Mouse (Mus musculus) spleen, postnatal 14 days (tissue): Measurements from ENCODE around the gene Myo3b.

Experiments used
- DNase-seq, 2 experiments: peaks; one replicate each; pipeline ENCODE4 v3.0.0; 2021 to 2022; ENCODE audit warnings: low spot score in 2 of 2

Gene Myo3b

DNA sequence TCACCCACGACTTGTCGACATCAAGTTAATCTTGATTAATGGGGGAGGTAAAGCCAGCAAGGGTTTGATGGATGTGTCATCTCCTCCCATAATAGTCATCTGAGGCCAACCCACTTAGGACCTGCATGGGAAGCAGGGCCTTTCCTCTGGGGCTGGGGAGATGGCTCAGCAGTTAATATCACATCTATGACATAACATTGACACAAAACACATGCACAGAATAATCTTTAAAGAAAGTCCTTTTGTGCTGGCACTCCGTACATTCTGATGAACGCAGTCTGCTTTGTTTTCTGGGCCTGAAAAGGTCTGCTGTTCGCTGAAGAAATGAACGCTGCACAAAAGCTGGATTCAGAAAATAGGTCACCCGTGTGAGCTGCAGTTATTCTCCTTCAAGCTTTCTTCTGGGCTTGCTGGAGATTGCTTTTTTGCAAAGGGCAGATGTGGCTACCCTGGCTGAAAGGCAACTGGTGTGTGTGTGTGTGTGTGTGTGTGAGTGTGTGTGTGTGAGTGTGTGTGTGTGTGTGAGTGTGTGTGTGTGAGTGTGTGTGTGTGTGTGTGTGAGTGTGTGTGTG lies 26.9 kb downstream of the Myo3b start:
- DNase-seq, result no peak

DNA sequence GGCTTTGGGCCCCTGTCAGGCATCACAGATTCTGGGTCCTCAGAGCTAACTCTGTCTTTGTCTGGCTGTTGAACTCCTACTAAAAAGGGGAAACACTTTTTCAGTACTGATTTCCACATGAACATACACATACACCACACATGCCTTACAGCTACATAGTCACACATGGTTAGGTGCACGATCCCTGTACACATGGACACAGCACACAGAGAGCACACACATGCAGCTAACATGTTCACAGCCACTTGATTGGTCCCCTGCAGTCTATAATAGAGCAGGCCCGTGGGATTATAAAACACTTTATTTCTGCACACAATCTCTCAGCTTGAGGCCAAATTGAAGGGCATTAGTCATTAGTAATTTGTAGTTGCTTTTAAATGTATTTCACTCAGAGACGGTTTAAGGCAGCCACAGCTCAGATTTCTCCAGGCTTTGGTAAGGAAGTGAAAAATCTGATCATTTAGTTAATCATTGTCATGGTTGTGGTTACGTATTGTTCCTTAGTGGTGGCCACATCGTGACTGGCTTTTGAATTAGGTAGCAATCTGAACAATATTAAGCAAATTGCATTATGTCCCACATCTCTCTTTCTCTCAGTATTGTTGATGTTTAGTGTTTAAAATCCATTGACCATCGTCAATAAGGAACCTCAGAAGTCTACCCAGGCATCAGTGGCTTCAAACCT lies 27.6 kb downstream of the Myo3b start:
- no peak for DNase-seq

DNA sequence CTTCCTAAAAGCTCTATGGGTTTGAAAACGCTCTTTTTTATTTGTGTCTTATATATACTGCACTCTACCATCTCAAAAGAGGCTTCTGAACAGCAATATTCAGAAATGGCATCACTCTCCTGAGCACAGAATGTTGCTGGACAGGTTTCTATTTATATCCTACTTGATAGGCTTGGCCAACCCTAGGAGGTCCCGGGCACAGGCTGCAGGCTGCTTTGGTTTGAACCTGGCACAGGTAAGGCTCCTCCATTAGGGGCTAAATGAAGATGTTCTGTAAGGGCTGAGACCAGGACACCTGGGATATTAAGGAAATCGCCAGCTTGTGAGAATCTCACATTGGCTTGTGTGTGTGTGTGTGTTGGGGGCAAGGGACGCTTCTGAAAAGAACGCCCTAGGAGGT lies 30.9 kb downstream of the Myo3b start:
- DNase-seq, result no peak

DNA sequence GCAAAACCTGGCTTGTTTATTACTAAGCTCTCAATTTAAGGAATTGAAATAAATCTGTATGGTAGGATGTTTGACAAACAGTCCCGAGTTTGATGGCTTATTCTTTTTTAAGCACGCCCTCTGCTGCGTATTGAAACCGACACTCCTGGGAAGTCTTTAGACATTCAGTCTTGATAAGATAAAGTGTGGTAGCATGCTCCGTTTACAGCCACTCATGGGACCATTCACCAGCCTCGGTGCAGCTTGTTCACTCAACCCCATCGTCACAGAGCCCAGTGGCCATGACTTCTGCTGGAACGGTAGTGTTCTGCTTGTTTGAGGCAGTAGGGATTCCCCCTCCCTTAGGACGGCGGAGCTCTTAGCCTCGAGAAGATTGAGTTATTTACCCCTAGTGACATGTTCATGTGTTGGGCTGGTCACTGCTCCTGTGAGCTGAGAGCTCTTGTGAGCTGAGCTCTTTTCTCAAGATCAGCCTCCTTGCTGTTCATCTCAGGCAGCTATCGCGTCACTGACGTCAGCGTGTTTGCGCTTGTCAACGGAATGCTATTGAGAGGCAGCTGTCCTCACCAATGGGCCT lies 44.6 kb downstream of the Myo3b start:
- no peak for DNase-seq

DNA sequence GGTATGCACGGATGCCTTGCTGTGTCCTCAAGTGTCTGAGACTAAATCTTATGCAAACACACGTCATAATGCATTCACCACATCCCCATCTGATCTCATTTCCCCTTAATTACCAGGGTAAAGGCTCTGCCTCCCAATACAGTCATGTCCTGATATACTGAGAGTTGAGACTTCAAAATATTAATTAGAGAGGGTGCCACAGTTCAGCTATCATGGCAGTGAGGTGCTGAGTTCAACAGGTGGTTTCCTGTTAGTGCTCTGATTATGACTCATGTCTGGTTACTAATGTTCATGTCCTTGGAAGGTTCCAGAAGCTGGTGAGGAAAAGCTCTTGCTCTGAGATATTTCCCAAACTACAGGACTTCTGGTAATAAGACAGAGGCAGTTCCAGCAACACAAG lies 52.3 kb downstream of the Myo3b start:
- no peak for DNase-seq

DNA sequence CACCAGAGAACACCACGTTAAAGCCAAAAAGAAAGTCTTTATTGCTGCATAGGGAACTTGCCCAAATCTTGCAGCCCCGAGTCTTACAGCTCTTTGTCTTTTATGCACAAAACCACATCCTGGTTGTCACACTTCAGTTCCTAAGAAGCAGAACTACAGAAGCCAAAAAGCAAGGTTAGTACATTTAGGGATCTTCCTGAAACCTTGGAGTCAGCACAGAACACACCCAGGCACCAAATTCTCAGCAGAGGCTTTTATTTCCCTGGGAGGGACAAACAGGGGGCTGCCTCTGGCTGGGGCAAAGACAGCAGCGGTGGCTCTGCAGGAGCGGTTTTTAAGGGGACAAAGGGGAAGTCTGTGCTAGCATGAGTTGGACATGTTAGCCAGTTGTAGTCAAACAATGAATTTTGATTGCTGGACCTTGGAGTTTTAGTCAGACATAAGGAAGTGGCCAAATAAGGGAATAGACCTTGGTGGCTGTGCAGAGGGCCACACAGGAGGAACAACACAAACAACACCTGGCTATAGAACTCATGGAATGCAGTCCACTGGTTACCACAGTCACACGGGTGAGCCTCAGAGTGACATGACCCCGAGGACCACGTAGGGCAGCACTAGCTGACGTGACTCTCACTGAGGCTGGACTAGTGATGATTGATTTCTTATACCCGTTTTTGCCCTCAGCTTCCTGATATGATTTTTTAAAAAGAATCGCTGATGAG lies 53.0 kb downstream of the Myo3b start:
- DNase-seq, result peak in 1 of 2 experiments; percentile 6

DNA sequence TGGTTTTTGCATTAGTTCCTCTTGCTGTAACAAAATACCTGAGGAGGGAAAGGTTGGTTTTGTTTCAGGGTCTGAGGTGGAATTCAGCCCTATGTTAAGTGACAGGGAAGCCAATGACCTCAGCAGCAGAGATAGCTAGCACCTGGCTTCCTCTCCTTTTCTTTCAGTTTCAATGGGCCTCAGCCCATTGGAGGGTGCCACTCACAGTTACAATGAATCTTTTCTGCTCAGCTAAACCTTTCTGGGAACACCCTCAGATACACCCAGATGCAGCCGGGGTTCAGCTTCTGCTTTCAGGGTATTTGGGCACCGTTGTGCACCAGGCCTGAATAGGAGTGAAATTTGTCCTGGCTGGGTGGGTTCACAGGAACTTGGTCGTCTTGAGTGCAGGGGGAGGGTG lies 53.7 kb downstream of the Myo3b start:
- DNase-seq, result peak; percentile 13 to 35

DNA sequence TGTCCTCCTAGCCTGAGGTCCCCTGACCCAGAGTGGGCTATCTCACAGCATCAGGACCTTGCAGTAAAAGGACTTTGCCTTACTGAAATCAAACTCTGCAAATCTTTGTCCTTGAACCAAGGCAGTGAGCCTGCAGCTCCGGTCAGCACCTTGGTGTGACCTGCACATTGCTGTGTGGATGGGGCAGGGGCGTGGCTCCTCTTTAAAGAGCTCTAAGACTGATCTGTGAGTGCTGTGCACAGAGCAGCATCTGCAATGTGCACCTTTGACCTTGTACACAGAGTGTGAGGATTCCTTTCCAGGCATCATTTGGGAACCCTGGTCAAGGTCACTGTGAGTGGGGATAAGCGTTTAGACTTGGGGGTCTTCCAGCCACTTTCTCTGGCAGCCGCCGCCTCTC lies 55.5 kb downstream of the Myo3b start:
- no peak for DNase-seq

DNA sequence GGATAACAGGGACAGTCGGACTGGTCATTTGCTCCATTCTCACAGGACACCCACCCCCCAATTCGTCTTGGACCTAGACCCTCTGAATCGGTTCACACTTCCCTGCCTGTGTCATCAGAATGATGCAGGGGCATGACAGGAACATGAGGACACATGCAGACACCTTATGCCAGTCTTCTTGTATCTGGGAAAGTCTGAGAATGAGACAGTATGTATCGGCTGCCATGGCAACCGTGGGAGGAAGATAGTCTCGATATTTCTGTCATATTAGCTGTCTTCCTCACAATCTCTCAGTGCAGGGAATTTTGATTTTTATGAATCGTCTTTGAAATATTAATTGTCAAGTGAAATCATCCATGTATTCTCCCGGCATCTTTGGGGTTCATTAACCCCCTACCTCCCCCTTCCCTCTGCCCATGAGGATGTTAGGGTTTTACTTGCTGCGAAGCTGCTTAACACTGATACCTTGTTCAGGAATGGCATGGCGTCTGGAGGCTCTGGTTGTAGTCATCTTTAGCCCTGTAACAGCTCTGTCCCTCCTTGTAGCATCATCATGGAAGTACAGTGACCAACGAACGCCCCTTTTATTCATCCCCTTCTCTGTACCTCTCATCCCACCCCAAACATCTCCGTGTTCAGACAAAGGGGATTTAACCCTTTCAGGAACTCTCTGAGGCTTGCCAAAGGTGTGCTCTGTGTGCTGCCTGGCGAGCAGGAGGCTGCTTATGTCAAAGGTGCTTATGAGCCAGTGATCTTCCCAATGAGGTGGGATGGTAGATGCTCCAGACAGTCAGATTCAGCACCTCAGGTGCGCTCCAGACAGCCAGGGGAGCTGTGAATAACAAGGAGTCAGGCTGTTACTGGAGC lies 58.5 kb downstream of the Myo3b start:
- DNase-seq, result no peak

DNA sequence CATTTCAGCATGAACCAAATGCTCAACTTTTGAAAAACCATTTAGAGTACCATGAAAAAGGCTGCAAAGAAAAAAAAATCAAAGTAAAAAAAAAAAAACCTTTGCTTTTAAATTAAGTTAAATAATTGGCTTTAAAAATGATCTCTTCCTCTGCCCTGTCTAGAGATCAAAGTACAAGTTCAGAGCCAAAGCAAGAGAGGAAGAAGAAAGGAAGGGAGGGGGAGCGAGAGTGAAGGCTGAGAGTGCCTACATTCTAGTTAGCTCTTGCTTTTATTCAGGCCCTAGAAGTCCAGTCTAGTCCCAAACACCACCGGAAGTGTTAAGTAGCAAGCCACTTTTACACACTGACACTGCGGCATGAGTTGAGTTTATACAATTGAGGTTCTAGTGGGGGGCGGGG lies 60.5 kb downstream of the Myo3b start:
- no peak for DNase-seq

DNA sequence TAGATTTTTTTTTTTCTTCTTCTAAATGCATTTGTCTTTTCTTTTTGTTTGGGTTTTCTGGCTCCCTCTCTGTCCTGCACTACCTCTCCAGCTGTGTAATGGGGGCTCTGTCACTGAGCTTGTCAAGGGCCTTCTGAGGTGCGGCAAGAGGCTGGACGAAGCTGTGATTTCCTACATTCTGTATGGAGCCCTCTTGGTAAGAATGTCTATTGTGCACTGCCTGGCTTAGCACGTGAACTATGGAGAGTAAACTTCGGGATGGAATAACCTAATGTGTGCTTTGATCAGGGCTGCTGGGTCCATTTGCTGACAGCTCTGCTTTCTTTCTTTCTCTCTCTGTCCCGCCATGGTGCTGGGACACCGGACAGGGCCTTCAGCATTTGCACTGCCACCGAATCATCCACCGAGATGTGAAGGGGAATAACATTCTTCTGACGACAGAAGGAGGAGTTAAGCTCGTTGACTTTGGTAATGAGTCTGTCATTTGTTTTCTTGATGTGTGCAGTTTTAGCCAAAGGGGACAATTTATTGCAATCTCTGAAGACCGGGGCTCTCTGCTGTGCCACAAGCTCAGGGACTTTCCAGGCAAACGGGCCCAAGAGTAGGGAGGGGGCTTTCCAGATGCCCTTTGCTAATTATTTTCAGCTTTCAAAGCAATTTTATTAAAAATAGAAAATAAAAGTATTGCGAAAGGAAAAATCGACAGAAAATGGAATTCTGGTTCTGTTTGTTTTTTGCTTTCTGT lies 66.5 kb downstream of the Myo3b start:
- DNase-seq, result no peak

DNA sequence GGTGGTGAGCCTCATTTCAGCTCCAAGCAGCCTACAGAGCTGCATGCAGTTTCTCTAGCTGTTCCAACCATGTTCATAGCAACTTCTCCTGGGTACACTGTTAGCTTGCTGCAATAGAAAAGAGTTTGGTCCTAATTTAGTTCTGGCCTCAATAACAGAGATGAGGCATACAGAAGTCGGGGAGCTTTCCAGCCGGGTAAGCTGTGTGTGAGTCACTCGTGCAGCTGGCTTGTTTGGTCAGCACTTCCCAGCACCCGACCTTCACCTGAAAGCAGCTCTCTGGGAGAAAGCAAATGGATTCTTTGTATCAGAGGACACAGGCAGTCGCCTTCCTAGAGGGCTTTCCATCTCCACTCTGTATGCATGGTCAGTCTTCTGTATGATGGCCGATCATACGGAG lies 70.1 kb downstream of the Myo3b start:
- DNase-seq, result no peak

DNA sequence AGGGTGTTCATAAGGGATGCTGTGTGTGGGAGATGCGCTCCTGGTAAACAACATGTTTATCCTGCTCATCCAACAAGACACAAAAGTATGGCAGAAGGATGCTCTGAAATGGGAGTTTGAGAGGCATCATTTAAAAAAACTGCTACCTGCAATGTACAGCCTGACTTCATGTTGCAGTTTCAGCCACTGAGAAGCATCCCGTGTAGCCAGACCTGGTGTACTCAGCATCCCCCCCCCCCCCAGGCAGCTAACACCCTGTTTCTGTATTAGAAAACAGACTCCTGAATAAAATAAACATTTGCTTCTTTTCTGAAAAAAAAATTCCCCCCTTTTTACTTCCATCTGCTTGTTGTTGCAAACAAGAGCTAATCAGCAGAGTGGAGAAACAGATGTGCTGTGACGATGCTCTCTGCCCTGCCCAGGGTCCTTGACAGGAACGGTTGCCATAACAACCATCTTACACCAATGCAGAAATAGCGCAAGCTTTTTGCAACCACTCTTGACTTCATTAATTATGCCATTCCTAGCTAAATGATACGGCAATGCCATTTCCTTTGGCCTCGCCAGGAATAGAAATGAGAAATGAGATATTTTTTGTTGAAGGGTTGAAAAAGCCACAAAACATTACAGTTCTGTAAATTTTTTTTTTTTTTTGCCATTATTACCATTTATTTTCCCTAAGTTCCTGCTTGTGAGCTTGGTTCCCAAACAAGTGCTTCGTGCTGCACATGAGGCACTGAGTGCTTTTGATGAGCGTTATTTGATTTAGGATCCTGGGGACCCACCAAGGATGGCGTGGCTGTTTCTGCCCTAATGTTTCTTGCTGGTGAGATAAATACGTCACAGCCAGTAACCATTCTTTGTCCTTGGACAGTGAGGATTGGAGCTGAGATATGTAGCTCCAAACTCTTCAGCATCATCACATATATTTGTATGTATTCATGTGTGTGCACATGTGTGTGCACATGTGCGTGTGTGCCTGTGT lies 75.2 kb downstream of the Myo3b start:
- no peak for DNase-seq

DNA sequence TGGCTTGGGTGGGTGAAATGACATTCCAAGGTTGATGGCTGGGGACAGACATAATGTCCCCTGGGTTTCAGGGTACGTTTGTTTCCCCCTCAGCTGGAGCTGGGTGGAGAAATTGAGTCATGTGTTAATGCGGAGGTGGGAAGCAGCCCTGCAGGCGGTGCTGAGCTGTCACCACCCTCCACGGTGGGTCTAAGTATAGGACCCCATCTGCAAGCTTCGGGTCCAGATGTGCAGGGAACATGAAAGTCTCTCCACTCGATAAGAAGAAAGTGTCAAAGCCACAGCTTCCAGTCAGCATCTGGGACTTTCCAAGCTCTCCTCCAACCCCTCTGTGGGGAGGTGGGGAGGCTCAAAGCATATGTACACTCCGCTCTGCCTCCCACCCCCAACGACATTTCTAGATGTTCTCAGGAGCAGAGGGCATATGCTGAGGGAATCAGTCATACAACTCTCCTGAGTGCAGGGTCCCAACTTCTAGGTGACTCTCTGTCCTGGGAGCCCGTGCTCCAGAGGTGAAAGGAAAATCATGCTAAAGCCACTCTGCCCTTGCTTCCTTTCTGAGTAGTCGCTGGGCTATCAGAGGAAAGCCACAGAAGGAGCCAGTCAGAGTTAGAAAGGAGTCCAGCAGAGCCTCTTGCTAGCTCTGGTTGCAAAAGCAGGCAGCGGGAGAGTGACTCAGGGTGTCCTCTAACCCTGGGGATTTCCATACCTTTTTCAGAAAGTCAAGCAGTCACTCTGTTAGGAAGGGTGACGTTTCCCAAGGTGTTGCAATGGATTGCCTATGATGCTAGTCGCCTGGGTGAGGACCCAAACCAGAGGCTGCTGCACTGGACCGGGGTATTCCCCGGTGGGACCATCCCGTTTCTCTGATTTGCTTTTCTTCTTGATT lies 79.7 kb downstream of the Myo3b start:
- no peak for DNase-seq

DNA sequence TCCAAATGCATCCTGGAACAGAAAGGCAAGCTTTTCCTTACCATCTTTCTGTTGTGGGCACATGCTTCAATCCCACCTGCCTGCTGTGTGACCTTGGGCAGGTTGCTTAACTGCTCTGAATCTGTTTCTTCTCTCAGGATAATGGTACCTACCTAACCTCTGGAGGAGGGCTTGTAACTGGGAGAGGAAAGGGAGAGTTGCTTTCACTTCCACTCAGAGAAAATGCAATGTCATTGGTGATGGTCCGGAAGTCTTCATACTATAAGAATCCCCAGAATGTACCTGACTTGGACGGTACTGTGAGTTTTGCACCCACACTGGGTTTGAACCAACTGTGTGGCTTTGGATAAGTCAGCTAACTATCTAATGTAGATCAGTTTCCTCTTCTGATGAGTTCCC lies 80.3 kb downstream of the Myo3b start:
- no peak for DNase-seq

DNA sequence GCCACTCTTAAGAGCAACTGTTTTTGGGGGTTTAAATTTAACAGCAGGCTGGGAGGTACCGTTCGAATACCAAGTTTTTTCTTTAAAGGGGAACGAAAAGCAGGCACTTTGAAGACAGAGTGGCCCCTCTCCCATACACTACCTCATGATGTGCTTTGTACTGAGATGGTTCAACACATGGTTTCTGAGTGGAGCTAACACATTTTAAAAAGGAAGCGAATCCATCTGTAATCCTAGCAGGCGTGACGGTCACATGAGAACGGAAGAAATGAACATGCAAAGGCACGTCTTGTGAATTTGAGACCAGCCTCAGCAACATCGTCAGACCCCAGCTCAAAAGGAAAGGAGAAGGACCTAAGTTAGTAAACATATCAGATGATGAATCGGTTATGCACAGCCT lies 87.4 kb downstream of the Myo3b start:
- no peak for DNase-seq

DNA sequence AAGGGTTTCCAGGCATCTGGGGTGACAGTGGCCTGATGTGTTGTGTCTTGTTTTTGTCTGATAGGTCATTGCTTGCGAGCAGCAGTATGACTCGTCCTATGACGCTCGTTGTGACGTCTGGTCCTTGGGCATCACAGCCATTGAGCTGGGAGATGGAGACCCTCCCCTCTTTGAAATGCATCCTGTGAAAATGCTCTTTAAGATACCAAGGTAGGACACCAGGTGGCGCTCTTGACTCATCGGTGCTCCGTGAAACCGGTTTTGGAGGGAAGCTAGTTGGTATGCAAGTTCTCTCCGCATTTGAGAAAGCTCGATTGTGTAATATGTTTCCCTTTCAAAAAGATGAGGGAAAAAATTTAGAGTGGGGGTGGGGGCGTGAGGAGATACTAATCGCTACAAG lies 87.9 kb downstream of the Myo3b start:
- DNase-seq, result peak; percentile 18 to 62

DNA sequence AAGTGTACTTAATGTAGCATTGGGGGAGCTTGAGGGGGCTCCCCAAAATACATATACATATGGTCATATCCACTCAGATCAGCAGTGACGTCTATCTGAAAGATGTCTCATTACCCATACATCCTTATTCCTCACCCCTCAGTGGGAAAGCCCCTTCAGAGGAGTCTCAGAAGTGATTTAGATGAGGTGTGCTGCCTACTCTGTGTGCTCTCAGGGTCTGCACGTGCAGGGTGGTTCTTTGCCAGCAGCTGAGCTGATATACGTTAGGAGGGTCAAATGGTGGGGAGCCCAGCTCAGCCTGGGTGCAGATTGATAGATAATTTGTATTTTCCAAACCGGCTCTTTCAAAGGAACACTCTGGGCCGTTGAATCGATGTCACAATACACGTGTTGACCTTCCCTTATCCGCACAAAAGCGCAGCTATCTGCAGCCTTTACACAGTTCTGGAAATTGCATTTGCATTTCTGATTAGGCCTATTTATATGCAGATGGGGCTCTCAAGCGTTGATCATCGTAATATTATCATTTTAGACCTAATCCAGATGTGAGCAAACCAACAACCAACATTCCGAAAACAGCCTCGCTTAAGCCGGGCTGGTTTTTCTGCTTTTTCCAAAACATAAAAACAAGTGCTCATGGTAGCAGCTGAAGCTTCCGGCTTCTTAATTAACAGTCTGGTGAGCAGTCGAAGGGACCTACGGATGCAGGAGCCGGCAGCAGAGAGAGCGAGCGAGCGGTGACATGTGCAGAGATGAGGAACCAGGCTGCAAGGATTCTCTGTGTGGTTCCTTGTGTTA lies 88.6 kb downstream of the Myo3b start:
- DNase-seq, result no peak
